Mouse (Mus musculus) adrenal gland, adult (tissue): ENCODE measurements at regions not wholly inside any gene's neighbourhood (a gene's known extent, or its start where the extent isn't known, plus 50 kb on each side); places are given as distances from the start of the nearest gene placed in this dataset.

Experiments
- DNase-seq, 2 experiments: peaks; one replicate each; pipeline ENCODE4 v3.0.0; 2022 to 2023; ENCODE audit warnings: low spot score in 1 of 2; ENCODE audit not compliant: inconsistent age in 2 of 2

DNA sequence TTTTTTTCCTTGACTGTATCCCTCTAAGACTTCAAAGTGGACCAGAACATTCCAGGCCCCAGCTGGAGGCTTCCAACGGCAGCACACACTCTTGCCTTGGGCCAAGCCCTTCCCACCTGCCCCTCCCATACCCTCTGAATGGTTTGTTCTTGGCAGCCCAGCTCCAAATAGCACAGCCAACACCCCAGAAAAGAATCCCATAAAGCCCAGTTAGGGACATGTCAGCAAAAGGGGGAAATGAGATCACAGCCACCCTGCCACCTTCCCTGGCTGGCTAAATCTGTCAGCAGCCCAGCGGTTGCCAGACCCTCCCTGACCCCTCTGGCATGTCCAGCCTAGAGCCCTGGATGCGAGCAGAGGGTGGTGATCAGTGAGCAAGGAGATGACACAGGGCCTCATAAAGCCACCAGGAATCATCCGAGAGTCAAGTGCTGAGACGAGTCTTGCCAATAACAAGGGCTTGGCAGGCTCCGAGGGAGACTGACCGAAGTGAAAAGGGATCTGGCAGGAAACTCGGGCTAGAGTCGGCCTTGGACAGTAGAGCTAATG lies 258.8 kb downstream of the Rplp1 start:
- peak; percentile 23 to 71 for DNase-seq

- peak; percentile 51 to 90 for DNase-seq
These were observed 268.5 kb downstream of the Rplp1 start for GRCm38 (mm10) chr9:61645661-61646425.

DNA sequence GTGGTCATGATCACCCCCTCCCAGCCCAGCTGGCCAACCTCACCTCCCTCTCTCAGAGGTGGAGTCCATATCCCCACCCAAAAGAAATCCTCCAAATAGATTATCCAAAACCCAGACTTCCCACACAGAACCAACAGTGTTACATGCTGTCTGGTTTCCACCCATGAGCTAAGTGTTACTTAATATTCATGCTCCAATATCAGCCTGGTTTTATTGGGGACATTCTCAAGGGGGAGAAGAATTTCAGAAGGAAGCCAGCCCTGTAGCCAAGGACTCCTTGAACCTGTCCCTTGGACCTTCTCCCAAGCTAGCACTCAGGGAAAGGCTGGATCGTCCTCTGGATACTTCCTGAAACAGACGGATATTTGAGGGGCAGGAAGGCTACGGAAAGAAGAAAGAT lies 268.6 kb downstream of the Tle3 start:
- DNase-seq: no peak

- DNase-seq: peak in 1 of 2 experiments; percentile 33
These were observed 266.7 kb downstream of the Tle3 start for GRCm38 (mm10) chr9:61638908-61639307.

GRCm38 (mm10) chr9:61633936-61634335 lies 261.8 kb downstream of the Tle3 start:
- DNase-seq: no peak

- no peak for DNase-seq
These were observed 260.4 kb downstream of the Tle3 start for GRCm38 (mm10) chr9:61632602-61633001.

GRCm38 (mm10) chr9:61631097-61631496 lies 258.9 kb downstream of the Tle3 start:
- DNase-seq: no peak

- DNase-seq: no peak
These were observed 255.8 kb downstream of the Tle3 start for GRCm38 (mm10) chr9:61627801-61628574.

DNA sequence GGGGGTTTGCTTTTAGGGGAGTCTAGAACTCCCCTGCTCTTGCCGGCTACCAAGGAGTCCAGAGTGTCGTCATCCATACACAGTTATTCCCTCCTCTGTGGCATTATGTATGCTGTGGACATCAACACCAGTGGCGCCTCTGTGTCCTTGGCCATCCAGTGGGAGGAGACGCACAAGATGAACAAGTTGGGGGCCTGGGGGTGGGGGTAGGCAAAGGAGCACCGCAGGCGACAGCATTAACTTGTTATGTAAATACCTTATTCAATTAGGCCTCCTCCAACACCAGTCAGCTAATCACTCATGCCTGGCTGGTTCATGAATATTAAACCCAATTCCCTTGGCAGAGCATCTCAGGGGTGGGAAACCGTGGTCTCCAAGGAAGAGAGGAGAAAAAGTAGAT lies 250.8 kb downstream of the Tle3 start:
- no peak for DNase-seq

DNA sequence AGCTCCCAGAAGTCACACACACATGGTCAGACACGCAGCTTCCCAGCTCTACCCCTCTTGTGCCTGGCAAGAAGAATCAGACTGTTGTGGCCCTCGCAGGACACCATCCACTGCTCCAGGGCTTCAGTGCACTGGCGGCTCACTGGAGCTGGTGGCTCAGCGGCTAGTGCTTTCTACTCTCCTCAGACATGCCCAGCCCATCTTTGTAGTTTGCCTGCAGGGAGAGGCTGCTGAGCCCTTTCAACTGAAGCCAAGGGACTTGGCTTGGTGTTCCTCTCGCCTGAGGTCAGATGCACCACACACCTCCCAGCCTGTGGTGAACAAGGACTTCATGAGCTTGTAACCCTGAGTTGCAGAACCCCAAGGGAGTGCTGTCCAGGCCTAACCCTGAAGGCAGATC lies 249.8 kb downstream of the Tle3 start:
- DNase-seq: peak in 1 of 2 experiments; percentile 51

DNA sequence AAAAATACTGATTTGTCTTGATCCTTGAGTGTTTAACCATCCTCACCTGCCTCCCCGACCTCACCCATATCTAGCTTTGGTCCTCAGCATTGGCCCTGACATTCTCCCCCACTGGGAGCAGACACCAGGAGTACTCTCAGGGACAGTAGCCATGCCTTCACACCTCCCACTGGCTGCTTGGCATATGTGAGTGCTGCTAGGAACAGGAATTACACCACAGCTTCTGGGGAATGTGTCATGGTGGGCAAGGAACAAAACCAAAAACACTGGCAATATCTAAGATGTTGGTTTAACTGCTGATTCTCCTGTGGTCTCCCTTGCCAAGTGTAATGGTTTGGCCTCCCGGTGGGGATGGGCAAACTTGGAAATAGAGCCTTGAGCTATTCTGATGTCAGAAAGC lies 248.6 kb downstream of the Tle3 start:
- DNase-seq: no peak

GRCm38 (mm10) chr9:61620105-61620504 lies 247.9 kb downstream of the Tle3 start:
- no peak for DNase-seq

DNA sequence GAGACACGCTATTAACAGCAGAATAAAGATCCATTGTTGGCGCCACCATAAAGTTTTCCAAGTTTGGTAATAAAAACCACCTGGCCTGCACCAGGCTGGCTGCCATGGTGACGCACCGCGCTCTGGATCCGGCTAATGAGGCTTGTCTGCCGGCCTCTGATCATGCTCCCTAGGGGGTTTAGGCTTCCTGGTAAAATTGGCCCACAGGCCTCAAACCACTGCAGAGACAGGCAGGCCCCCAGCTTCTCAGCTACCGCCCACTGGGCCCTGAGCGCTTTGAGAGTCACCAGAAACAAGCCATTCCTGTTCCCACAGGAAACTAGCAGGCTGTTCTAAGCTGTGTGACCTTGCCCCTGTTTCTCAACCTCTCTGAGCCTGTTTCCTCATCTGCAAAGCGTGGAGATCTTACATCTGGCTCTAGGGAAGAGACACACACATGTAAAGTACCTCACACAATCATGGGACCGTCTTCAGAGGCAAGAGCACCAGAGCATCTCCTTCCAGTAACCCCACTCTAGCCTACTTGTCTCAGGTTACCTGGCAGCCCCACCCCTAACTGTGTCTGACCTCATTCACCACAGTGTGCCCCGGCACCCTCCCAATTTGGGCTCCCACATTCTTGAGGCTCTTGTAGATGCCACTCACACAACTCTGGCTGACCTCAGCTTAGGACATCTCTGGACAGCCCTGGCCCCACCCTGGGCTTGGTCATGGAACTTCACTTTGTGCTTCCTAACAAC lies 246.5 kb downstream of the Tle3 start:
- DNase-seq: peak in 1 of 2 experiments; percentile 48

DNA sequence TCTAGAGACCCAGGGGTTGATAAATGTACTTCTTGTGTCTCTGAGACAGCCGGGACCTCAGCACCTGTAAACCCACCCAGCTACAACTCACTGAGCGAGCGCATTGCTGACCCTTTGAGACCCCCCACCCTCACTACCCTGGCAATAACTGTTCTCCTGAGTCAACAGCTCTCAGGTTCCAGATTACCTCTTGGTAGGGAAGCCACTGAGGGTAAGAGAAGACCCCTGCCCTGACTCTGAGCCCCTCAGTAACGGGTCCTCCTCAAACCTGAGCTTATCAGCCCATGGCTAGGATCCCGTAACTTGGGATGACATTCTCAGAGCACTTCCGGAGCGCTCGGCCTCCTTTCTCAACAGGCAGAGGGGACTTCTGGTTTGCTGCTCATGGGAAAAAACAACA lies 245.8 kb downstream of the Tle3 start:
- DNase-seq: no peak

- no peak for DNase-seq
These were observed 243.4 kb downstream of the Tle3 start for GRCm38 (mm10) chr9:61615556-61615955.

GRCm38 (mm10) chr9:61607576-61607975 lies 235.4 kb downstream of the Tle3 start:
- DNase-seq: no peak

DNA sequence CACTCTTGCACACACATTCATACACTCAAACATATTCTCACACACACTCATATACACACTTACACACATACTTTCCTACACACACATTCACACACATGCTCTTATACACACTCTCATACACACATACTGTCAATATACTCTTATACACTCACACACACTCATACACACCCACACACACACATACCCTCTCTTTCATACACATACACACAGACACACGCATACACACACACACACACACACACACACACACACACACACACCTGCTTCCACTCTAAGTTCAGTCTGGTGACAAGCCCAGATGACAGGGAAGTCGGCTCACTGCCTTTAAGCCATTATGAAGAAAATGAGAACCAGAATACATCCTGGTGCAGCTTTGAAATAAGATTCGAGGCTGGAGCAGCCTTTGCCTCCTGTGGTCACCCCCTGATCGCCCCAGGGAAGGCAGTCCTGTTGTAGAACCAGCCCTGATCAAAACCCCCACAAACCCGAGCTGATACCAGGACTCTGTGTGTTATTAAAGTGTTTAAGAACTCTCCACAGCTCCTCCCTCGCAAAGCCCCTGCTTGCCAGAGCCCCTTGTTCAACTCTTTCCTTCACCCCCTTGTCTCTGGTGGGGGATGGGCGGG lies 230.3 kb downstream of the Tle3 start:
- no peak for DNase-seq

DNA sequence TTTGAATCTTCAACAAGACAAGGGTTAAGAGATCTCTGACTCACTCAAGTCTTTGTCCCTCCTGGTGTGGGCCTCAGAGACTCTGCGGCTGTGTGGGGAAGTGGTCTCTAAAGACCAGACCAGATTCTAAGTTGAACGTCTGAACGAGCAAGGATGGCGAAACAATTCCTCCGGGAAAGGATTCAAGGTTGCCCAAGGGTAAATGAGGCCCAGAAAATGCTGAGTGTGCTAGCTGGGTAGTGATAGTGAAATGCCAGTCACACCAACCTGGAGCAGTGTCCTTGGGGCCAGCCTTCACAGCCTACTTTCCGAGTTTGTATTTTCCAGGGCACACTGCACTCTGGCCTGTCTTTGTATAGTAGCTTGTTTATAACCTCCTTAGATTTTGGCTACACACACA lies 229.7 kb downstream of the Tle3 start:
- peak; percentile 68 to 93 for DNase-seq

- no peak for DNase-seq
These were observed 225.1 kb downstream of the Tle3 start for GRCm38 (mm10) chr9:61597287-61597686.

- DNase-seq: peak in 1 of 2 experiments; percentile 44
These were observed 224.4 kb downstream of the Tle3 start for GRCm38 (mm10) chr9:61596410-61597108.
